Mouse (Mus musculus) E14TG2a.4 (cell line): ENCODE measurements around the gene Usp37.
A peak's percentile ranks its signal among the peaks of the same experiment; 100 is the strongest.
"Not testable (repeated sequence)": the region's sequence is repeated elsewhere in the genome, so short reads cannot be mapped to it uniquely, and the experiment has no call there.

Experiments used
- H3K27me3 ChIP-seq: 2 replicates; pipeline ENCODE4 v1.6.1; 2014; ENCODE audit warnings: low read length, control low read depth; ENCODE audit not compliant: insufficient read depth
- H3K36me3 ChIP-seq: 2 replicates; pipeline ENCODE4 v1.6.1; 2014; ENCODE audit warnings: low read length, control low read depth; ENCODE audit not compliant: insufficient read depth
- H3K4me1 ChIP-seq: replicated peaks from 2 replicates; pipeline ENCODE4 v1.6.1; 2014; ENCODE audit warnings: low read depth, low read length, control low read depth
- H3K4me3 ChIP-seq: replicated peaks from 2 replicates; pipeline ENCODE4 v1.5.1; 2014; ENCODE audit warnings: mild to moderate bottlenecking, low read length
- H3K9me3 ChIP-seq: 2 replicates; pipeline ENCODE4 v1.6.1; 2014; ENCODE audit warnings: low read length, control low read depth
- CTCF ChIP-seq: conservative IDR thresholded peaks from 2 replicates; pipeline ENCODE4 v1.5.1; 2014; ENCODE audit warnings: low read length
- NANOG ChIP-seq: IDR thresholded peaks from 2 replicates; pipeline ENCODE4 v1.6.1; 2014; ENCODE audit warnings: borderline replicate concordance, low read length, mixed read lengths
- POU5F1 ChIP-seq: IDR thresholded peaks from 2 replicates; pipeline ENCODE4 v1.6.1; 2014; ENCODE audit warnings: low read length, borderline replicate concordance

The Usp37 gene

DNA sequence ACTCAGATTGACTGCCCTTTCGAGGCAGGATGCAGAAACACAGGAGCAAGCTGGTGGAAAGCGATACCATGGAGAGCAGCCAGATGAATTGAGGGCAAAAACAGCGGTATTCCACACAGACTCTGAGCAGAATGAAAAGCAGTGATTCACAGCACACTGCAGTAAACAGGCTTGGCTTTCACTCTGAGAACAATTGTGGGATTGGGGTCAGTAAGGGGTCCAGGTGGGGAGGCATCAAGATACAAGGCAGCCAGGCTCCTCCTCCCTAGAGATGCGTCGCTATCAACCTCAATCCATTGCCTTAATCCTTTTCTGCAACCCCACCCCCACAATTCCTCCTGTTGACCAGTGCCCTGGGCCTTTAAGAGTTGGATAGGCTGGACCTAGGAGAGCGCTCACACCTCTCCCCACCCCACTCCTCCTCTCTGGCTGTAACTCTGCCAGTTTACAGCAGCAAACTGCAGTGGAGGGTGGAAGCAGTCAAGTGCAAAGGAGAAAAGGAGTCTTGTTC is 1.6 kb downstream of the Usp37 start, which contains the start of gene Plcd4:
Gene Plcd4, plus strand, starts transcription at position 438 of the 511 bp plus-strand sequence.
- Histone ChIP-seq H3K9me3 (no peaks in the 10 kb centered on the region), H3K4me3 (no peak within 1 kb of the TSS), H3K27me3 (peaks cover 15% of the 10 kb centered on the region), H3K36me3 (no peaks in the 10 kb centered on the region), H3K4me1 (peaks cover 8% of the 10 kb centered on the region)
- TF ChIP-seq CTCF (no peak), NANOG (no peak), POU5F1 (no peak)

GRCm38 (mm10) chr1:74538650-74539049 is 5.4 kb downstream of the Usp37 start:
- Histone ChIP-seq H3K4me1 (peaks cover 8% of the 10 kb centered on the region), H3K9me3 (no peaks in the 10 kb centered on the region), H3K36me3 (no peaks in the 10 kb centered on the region), H3K27me3 (no peaks in the 10 kb centered on the region), H3K4me3 (no peak overlapping the region)
- TF ChIP-seq NANOG (no peak), CTCF (no peak), POU5F1 (no peak)

GRCm38 (mm10) chr1:74528589-74528988 is 15.5 kb downstream of the Usp37 start:
- Histone ChIP-seq H3K4me1 (no peaks in the 10 kb centered on the region), H3K9me3 (peaks cover 5% of the 10 kb centered on the region; the same call in 1 of the 2 replicates), H3K4me3 (no peak overlapping the region), H3K27me3 (no peaks in the 10 kb centered on the region), H3K36me3 (peaks cover 97% of the 10 kb centered on the region)
- TF ChIP-seq CTCF (no peak), NANOG (no peak), POU5F1 (no peak)

DNA sequence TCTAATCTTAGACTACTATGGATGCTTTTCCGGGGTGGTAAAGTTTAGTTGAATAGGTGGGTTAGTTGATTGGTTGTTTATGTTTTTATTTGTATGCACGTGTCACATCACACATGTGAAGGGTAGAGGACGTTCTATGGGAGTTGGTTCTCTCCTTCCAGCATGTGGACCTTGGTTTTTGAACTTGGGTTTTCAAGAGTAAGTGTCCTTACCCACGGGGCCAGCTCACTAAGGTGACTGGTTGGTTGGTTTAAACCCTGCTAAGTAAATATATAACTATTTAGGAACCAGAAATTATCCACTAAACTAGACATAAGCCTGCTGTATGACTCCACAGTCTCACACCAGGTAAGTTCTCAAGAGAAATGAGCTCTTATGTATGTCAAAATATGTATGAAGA is 19.3 kb downstream of the Usp37 start:
- H3K4me1 ChIP-seq: no peaks in the 10 kb centered on the region
- H3K9me3 ChIP-seq: no peaks in the 10 kb centered on the region
- TF ChIP-seq NANOG: no peak
- no peak for TF ChIP-seq CTCF
- no peak for TF ChIP-seq POU5F1
- H3K4me3 ChIP-seq: no peak overlapping the region
- no peaks in the 10 kb centered on the region for H3K27me3 ChIP-seq
- peaks cover 98% of the 10 kb centered on the region for H3K36me3 ChIP-seq

- H3K4me3 ChIP-seq: no peak overlapping the region
- no peaks in the 10 kb centered on the region for H3K27me3 ChIP-seq
- TF ChIP-seq CTCF (no peak), POU5F1 (no peak), NANOG (no peak)
- H3K9me3 ChIP-seq: no peaks in the 10 kb centered on the region
- H3K36me3 ChIP-seq: peaks cover 83% of the 10 kb centered on the region
- peaks cover 5% of the 10 kb centered on the region for H3K4me1 ChIP-seq
These were observed 24.2 kb downstream of the Usp37 start for GRCm38 (mm10) chr1:74519875-74520274.

GRCm38 (mm10) chr1:74512999-74513398 is 31.1 kb downstream of the Usp37 start:
- not testable (repeated sequence) for H3K27me3 ChIP-seq, H3K9me3 ChIP-seq, H3K4me3 ChIP-seq
- H3K36me3 ChIP-seq: peaks cover 65% of the 10 kb centered on the region
- peaks cover 54% of the 10 kb centered on the region for H3K4me1 ChIP-seq

DNA sequence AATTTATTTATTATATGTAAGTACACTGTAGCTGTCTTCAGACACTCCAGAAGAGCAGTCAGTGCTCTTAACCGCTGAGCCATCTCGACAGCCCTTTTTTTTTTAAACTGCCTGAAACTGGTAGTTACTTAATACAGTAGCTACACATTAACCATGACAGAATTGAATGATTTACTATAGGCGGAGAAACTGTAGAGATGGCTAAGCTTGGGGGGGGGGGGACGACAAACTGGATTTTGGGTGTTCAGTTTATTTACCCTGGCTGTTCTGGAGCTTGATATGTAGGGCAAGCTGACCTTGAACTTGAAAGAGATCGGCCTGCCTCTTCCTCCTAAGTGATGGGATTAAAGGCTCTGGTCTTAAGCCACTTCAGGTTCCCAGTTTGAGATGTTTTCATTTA is 32.8 kb downstream of the Usp37 start:
- Histone ChIP-seq H3K4me1 (peaks cover 63% of the 10 kb centered on the region), H3K4me3 (no peak overlapping the region), H3K36me3 (peaks cover 59% of the 10 kb centered on the region), H3K27me3 (no peaks in the 10 kb centered on the region), H3K9me3 (no peaks in the 10 kb centered on the region)
- no peak for TF ChIP-seq POU5F1
- no peak for TF ChIP-seq NANOG
- TF ChIP-seq CTCF: no peak

GRCm38 (mm10) chr1:74507780-74508179 is 36.3 kb downstream of the Usp37 start:
- peaks cover 39% of the 10 kb centered on the region for H3K36me3 ChIP-seq
- TF ChIP-seq CTCF (no peak), NANOG (0 out of 2 replicates have a peak, but pooled peaks have one; percentile 7), POU5F1 (peak; percentile 58; the same call in 1 of the 2 replicates)
- no peaks in the 10 kb centered on the region for H3K9me3 ChIP-seq
- H3K27me3 ChIP-seq: no peaks in the 10 kb centered on the region
- H3K4me3 ChIP-seq: peak overlapping the region; percentile 96
- H3K4me1 ChIP-seq: peaks cover 58% of the 10 kb centered on the region

GRCm38 (mm10) chr1:74506471-74506881 is 37.6 kb downstream of the Usp37 start:
- no peak for TF ChIP-seq CTCF
- TF ChIP-seq POU5F1: no peak
- no peak for TF ChIP-seq NANOG
- peaks cover 60% of the 10 kb centered on the region for H3K4me1 ChIP-seq
- H3K36me3 ChIP-seq: peaks cover 35% of the 10 kb centered on the region
- H3K27me3 ChIP-seq: no peaks in the 10 kb centered on the region
- H3K4me3 ChIP-seq: peak overlapping the region; percentile 96
- no peaks in the 10 kb centered on the region for H3K9me3 ChIP-seq
